In the genomic region with DNA sequence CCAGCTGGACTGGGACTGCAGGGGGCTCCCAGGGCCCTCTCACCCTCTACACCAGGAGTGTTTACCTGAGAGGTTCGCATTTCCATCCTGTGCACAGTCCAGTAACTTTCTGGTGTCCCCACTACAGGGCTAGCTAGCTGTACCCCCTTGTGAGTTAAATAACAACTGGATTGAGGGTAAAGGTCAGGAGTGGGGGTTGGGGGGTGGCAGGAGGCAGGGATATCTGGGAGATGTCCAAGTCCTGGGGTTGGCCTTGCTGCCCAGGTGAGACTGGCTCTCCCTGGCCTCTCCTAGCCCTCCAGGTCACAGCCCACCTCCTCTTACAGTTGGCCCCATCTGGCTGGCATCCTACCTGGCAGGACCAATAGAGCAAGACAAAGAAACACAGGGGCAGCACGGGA, we compare ENCODE assay signal across 8 mouse cellular contexts. TPM values are rescaled to one million over a fixed set of nuclear protein-coding genes. Genes with fewer than 3 reads are reported as not detected.
A peak's percentile ranks its signal among the peaks of the same experiment; 100 is the strongest.
DNase-seq lines count a peak whose midpoint lies in the region; ATAC-seq and TF ChIP-seq lines count a peak whose summit lies in the region.

Gene Fpgs, minus strand, starts transcription at position 125 of the 401 bp plus-strand sequence.

- 76% methylated on average over 2 of the region's 2 CpGs for WGBS in heart, embryonic 16.5 days
- 85% methylated on average over 2 of the region's 2 CpGs for WGBS in hindbrain, embryonic 12.5 days
- WGBS in limb, embryonic 15.5 days: 67% methylated on average over 2 of the region's 2 CpGs
- 52% methylated on average over 2 of the region's 2 CpGs for WGBS in stomach, postnatal 0 days

- no peak for ATAC-seq in heart, embryonic 16.5 days (replicated peaks; ENCODE audit: extremely low read depth, insufficient read depth, low FRiP score)
- ATAC-seq in hindbrain, embryonic 12.5 days (ENCODE audit: low FRiP score): no peak
- ATAC-seq in limb, embryonic 15.5 days (ENCODE audit: insufficient number of reproducible peaks, low FRiP score, low TSS enrichment, low read depth): no peak
- no peak for ATAC-seq in stomach, postnatal 0 days (ENCODE audit: low FRiP score, low TSS enrichment)

- H3K9ac ChIP-seq in heart, embryonic 16.5 days (ENCODE audit: low read length): no peak within 1 kb of the TSS
- no peak within 1 kb of the TSS for H3K9ac ChIP-seq in hindbrain, embryonic 12.5 days
- H3K9ac ChIP-seq in limb, embryonic 15.5 days: no peak within 1 kb of the TSS
- H3K9ac ChIP-seq in stomach, postnatal 0 days (ENCODE audit: low read length): no peak within 1 kb of the TSS

- TF ChIP-seq CTCF in stomach, postnatal 0 days (IDR thresholded peaks at IDR 0.05; ENCODE audit: low read depth): no peak

- H3K36me3 ChIP-seq in heart, embryonic 16.5 days (ENCODE audit: control insufficient read depth, insufficient read depth): peaks cover 42% of the 10 kb centered on the region
- H3K36me3 ChIP-seq in hindbrain, embryonic 12.5 days: peaks cover 66% of the 10 kb centered on the region
- H3K36me3 ChIP-seq in limb, embryonic 15.5 days: peaks cover 66% of the 10 kb centered on the region
- peaks cover 22% of the 10 kb centered on the region for H3K36me3 ChIP-seq in stomach, postnatal 0 days (ENCODE audit: control insufficient read depth, insufficient read depth, low read length)

- H3K4me2 ChIP-seq in heart, embryonic 16.5 days (ENCODE audit: low read depth, low read length): no peak within 1 kb of the TSS
- no peak within 1 kb of the TSS for H3K4me2 ChIP-seq in hindbrain, embryonic 12.5 days (replicated peaks)
- no peak within 1 kb of the TSS for H3K4me2 ChIP-seq in limb, embryonic 15.5 days
- no peak within 1 kb of the TSS for H3K4me2 ChIP-seq in stomach, postnatal 0 days (replicated peaks; ENCODE audit: low read depth)

- H3K4me1 ChIP-seq in heart, embryonic 16.5 days (ENCODE audit: control insufficient read depth, insufficient read depth, low read length): no peaks in the 10 kb centered on the region
- H3K4me1 ChIP-seq in hindbrain, embryonic 12.5 days: no peaks in the 10 kb centered on the region
- no peaks in the 10 kb centered on the region for H3K4me1 ChIP-seq in limb, embryonic 15.5 days
- H3K4me1 ChIP-seq in stomach, postnatal 0 days (replicated peaks; ENCODE audit: control insufficient read depth, insufficient read depth): no peaks in the 10 kb centered on the region

- H3K27me3 ChIP-seq in heart, embryonic 16.5 days (ENCODE audit: control insufficient read depth, insufficient read depth, low read length): no peaks in the 10 kb centered on the region
- no peaks in the 10 kb centered on the region for H3K27me3 ChIP-seq in hindbrain, embryonic 12.5 days
- H3K27me3 ChIP-seq in limb, embryonic 15.5 days: no peaks in the 10 kb centered on the region
- no peaks in the 10 kb centered on the region for H3K27me3 ChIP-seq in stomach, postnatal 0 days (ENCODE audit: control insufficient read depth, insufficient read depth, low read length)

- H3K4me3 ChIP-seq in heart, embryonic 16.5 days (ENCODE audit: low read length): no peak within 1 kb of the TSS
- H3K4me3 ChIP-seq in hindbrain, embryonic 12.5 days: no peak within 1 kb of the TSS
- H3K4me3 ChIP-seq in limb, embryonic 15.5 days: no peak within 1 kb of the TSS
- H3K4me3 ChIP-seq in stomach, postnatal 0 days (ENCODE audit: low read depth, low read length): no peak within 1 kb of the TSS

- DNase-seq in heart, adult 8-10 months (ENCODE audit: low spot score): no peak
- DNase-seq in adrenal gland, postnatal 36 days: peak in 1 of 2 experiments; percentile 36
- DNase-seq in stomach, postnatal 0 days (ENCODE audit: low spot score): no peak
- no peak for DNase-seq in ovary, postnatal 10 days (ENCODE audit: low spot score)
- DNase-seq in cerebellum, adult 11-12 months: no peak

- no peaks in the 10 kb centered on the region for H3K9me3 ChIP-seq in heart, embryonic 16.5 days (replicated peaks; ENCODE audit: control insufficient read depth, low read length)
- no peaks in the 10 kb centered on the region for H3K9me3 ChIP-seq in hindbrain, embryonic 12.5 days (replicated peaks)
- no peaks in the 10 kb centered on the region for H3K9me3 ChIP-seq in limb, embryonic 15.5 days
- no peaks in the 10 kb centered on the region for H3K9me3 ChIP-seq in stomach, postnatal 0 days (ENCODE audit: control insufficient read depth, low read length)

- TF ChIP-seq EP300 in stomach, postnatal 0 days (optimal IDR thresholded peaks at IDR 0.05): no peak

- no peak within 1 kb of the TSS for H3K27ac ChIP-seq in heart, embryonic 16.5 days (ENCODE audit: low read length)
- H3K27ac ChIP-seq in hindbrain, embryonic 12.5 days: no peak within 1 kb of the TSS
- no peak within 1 kb of the TSS for H3K27ac ChIP-seq in limb, embryonic 15.5 days
- H3K27ac ChIP-seq in stomach, postnatal 0 days (replicated peaks): no peak within 1 kb of the TSS

RNA-seq across cellular contexts. Expression of gene Fpgs, which starts in this region (rescaled TPM):
- 16.7 and 16.9 TPM in 2 replicates for polyA plus RNA-seq in heart, embryonic 16.5 days (2015; fragmentation: Nextera tagmentation; extraction: Ambion mirVana)
- 1 to 10 TPM; 5.5 to 6.0 (median 5.8) TPM for total RNA-seq in heart, adult 8-10 months (2022)
- total RNA-seq in adrenal gland, postnatal 36 days (2021): 10 to 100 TPM; 12.8 to 14.9 TPM
- 19.5 and 20.1 TPM in 2 replicates for polyA plus RNA-seq in hindbrain, embryonic 12.5 days (2016; fragmentation: Nextera tagmentation; extraction: Ambion mirVana)
- 33.5 and 34.8 TPM in 2 replicates for polyA plus RNA-seq in limb, embryonic 15.5 days (2015; fragmentation: Nextera tagmentation; extraction: Ambion mirVana)
- 15.1 and 17.3 TPM in 2 replicates for polyA plus RNA-seq in stomach, postnatal 0 days (2015; fragmentation: Nextera tagmentation; extraction: Ambion mirVana)
